Mouse (Mus musculus): ENCODE measurements at regions not wholly inside any gene's neighbourhood (a gene's known extent, or its start where the extent isn't known, plus 50 kb on each side); places are given as distances from the start of the nearest gene placed in this dataset.

GRCm38 (mm10) chr13:42459892-42460291 is 158.6 kb downstream of the Edn1 start:
- H3K4me1 ChIP-seq (ENCODE audit: control insufficient read depth, insufficient read depth, low read length), result no peaks in the 10 kb centered on the region
- WGBS, result 77% methylated on average over 3 of the region's 3 CpGs

GRCm38 (mm10) chr13:42478825-42479224 is 177.5 kb downstream of the Edn1 start:
- H3K4me3 ChIP-seq (replicated peaks; ENCODE audit: low read length), result no peak overlapping the region
- ATAC-seq (ENCODE audit: low FRiP score, low read depth) (no peak), DNase-seq (ENCODE audit: low spot score) (no peak)
- H3K9ac ChIP-seq (ENCODE audit: low read depth, low read length, severe bottlenecking), result no peak overlapping the region
- H3K9me3 ChIP-seq (ENCODE audit: control insufficient read depth, low read length), result no peaks in the 10 kb centered on the region
- H3K27ac ChIP-seq (replicated peaks; ENCODE audit: low read depth, low read length), result no peak overlapping the region
- H3K36me3 ChIP-seq (ENCODE audit: control insufficient read depth, insufficient read depth, low read length), result no peaks in the 10 kb centered on the region
- H3K27me3 ChIP-seq (ENCODE audit: control insufficient read depth, insufficient read depth, low read length), result no peaks in the 10 kb centered on the region
- 87% methylated on average over 3 of the region's 3 CpGs for WGBS
- H3K4me1 ChIP-seq (ENCODE audit: control insufficient read depth, insufficient read depth, low read length), result no peaks in the 10 kb centered on the region
- no peak for TF ChIP-seq POLR2A (IDR thresholded peaks at IDR 0.05; ENCODE audit: borderline replicate concordance, extremely low read depth, insufficient read depth, insufficient read length)
- H3K4me2 ChIP-seq (replicated peaks; ENCODE audit: low read depth, low read length, severe bottlenecking), result no peak overlapping the region

More at GRCm38 (mm10) chr13:42459892-42460291, 158.6 kb downstream of the Edn1 start:
- Histone ChIP-seq H3K36me3 (ENCODE audit: control insufficient read depth, insufficient read depth, low read length) (no peaks in the 10 kb centered on the region), H3K9ac (ENCODE audit: low read depth, low read length, severe bottlenecking) (no peak overlapping the region), H3K27ac (replicated peaks; ENCODE audit: low read depth, low read length) (no peak overlapping the region), H3K9me3 (ENCODE audit: control insufficient read depth, low read length) (no peaks in the 10 kb centered on the region), H3K27me3 (ENCODE audit: control insufficient read depth, insufficient read depth, low read length) (no peaks in the 10 kb centered on the region), H3K4me3 (replicated peaks; ENCODE audit: low read length) (no peak overlapping the region), H3K4me2 (replicated peaks; ENCODE audit: low read depth, low read length, severe bottlenecking) (no peak overlapping the region)
- ATAC-seq (ENCODE audit: low FRiP score, low read depth) (no peak), DNase-seq (ENCODE audit: low spot score) (no peak)
- TF ChIP-seq POLR2A (IDR thresholded peaks at IDR 0.05; ENCODE audit: borderline replicate concordance, extremely low read depth, insufficient read depth, insufficient read length), result no peak

GRCm38 (mm10) chr13:42490956-42491680 is 189.3 kb upstream of the Phactr1 start:
- DNase-seq (ENCODE audit: low spot score) (no peak), ATAC-seq (ENCODE audit: low FRiP score, low read depth) (no peak)
- Histone ChIP-seq H3K9ac (ENCODE audit: low read depth, low read length, severe bottlenecking) (no peak overlapping the region), H3K4me2 (replicated peaks; ENCODE audit: low read depth, low read length, severe bottlenecking) (no peak overlapping the region), H3K27me3 (ENCODE audit: control insufficient read depth, insufficient read depth, low read length) (no peaks in the 10 kb centered on the region), H3K4me1 (ENCODE audit: control insufficient read depth, insufficient read depth, low read length) (no peaks in the 10 kb centered on the region), H3K27ac (replicated peaks; ENCODE audit: low read depth, low read length) (no peak overlapping the region), H3K4me3 (replicated peaks; ENCODE audit: low read length) (no peak overlapping the region), H3K9me3 (ENCODE audit: control insufficient read depth, low read length) (no peaks in the 10 kb centered on the region), H3K36me3 (ENCODE audit: control insufficient read depth, insufficient read depth, low read length) (no peaks in the 10 kb centered on the region)
- TF ChIP-seq POLR2A (IDR thresholded peaks at IDR 0.05; ENCODE audit: borderline replicate concordance, extremely low read depth, insufficient read depth, insufficient read length), result no peak
- 82% methylated on average over 4 of the region's 4 CpGs for WGBS

GRCm38 (mm10) chr13:42494371-42494770 is 186.1 kb upstream of the Phactr1 start:
- H3K27ac ChIP-seq (replicated peaks; ENCODE audit: low read depth, low read length), result no peak overlapping the region
- no peak for DNase-seq (ENCODE audit: low spot score)
- ATAC-seq (ENCODE audit: low FRiP score, low read depth), result no peak
- H3K4me1 ChIP-seq (ENCODE audit: control insufficient read depth, insufficient read depth, low read length), result no peaks in the 10 kb centered on the region
- no peaks in the 10 kb centered on the region for H3K36me3 ChIP-seq (ENCODE audit: control insufficient read depth, insufficient read depth, low read length)
- TF ChIP-seq POLR2A (IDR thresholded peaks at IDR 0.05; ENCODE audit: borderline replicate concordance, extremely low read depth, insufficient read depth, insufficient read length), result no peak
- no peaks in the 10 kb centered on the region for H3K27me3 ChIP-seq (ENCODE audit: control insufficient read depth, insufficient read depth, low read length)
- no peak overlapping the region for H3K4me2 ChIP-seq (replicated peaks; ENCODE audit: low read depth, low read length, severe bottlenecking)
- no peak overlapping the region for H3K4me3 ChIP-seq (replicated peaks; ENCODE audit: low read length)
- WGBS, result 86% methylated on average over 5 of the region's 5 CpGs
- H3K9ac ChIP-seq (ENCODE audit: low read depth, low read length, severe bottlenecking), result no peak overlapping the region
- no peaks in the 10 kb centered on the region for H3K9me3 ChIP-seq (ENCODE audit: control insufficient read depth, low read length)

GRCm38 (mm10) chr13:42498351-42498750 is 182.1 kb upstream of the Phactr1 start:
- no peak overlapping the region for H3K4me3 ChIP-seq (replicated peaks; ENCODE audit: low read length)
- 63% methylated on average over 4 of the region's 4 CpGs for WGBS
- no peaks in the 10 kb centered on the region for H3K27me3 ChIP-seq (ENCODE audit: control insufficient read depth, insufficient read depth, low read length)
- DNase-seq (ENCODE audit: low spot score) (no peak), ATAC-seq (ENCODE audit: low FRiP score, low read depth) (no peak)
- no peak for TF ChIP-seq POLR2A (IDR thresholded peaks at IDR 0.05; ENCODE audit: borderline replicate concordance, extremely low read depth, insufficient read depth, insufficient read length)
- H3K9ac ChIP-seq (ENCODE audit: low read depth, low read length, severe bottlenecking), result no peak overlapping the region
- H3K36me3 ChIP-seq (ENCODE audit: control insufficient read depth, insufficient read depth, low read length), result no peaks in the 10 kb centered on the region
- no peaks in the 10 kb centered on the region for H3K9me3 ChIP-seq (ENCODE audit: control insufficient read depth, low read length)
- H3K4me2 ChIP-seq (replicated peaks; ENCODE audit: low read depth, low read length, severe bottlenecking), result no peak overlapping the region
- H3K4me1 ChIP-seq (ENCODE audit: control insufficient read depth, insufficient read depth, low read length), result no peaks in the 10 kb centered on the region
- no peak overlapping the region for H3K27ac ChIP-seq (replicated peaks; ENCODE audit: low read depth, low read length)

All from limb, embryonic 14.5 days (tissue).